Comparison of ENCODE assay signal across 8 mouse cellular contexts in genomic region chr7:24529580-24529979, GRCm38 (mm10). TPM values are rescaled to one million over a fixed set of nuclear protein-coding genes. Genes with fewer than 3 reads are reported as not detected.
DNase-seq lines count a peak whose midpoint lies in the region; ATAC-seq and TF ChIP-seq lines count a peak whose summit lies in the region.

No protein-coding gene starts in this region.

- peak overlapping the region; percentile 71 for H3K4me3 ChIP-seq in cerebellum, adult 2 months (replicated peaks; ENCODE audit: insufficient read depth, low read depth, low read length)
- peak overlapping the region; percentile 67 for H3K4me3 ChIP-seq in intestine, postnatal 0 days (ENCODE audit: low read depth, low read length)
- peak overlapping the region; percentile 70 for H3K4me3 ChIP-seq in small intestine, adult 2 months (ENCODE audit: low read depth, low read length)

- peaks cover 26% of the 10 kb centered on the region for H3K4me1 ChIP-seq in cerebellum, adult 2 months (ENCODE audit: control insufficient read depth, insufficient read depth, low read length)
- H3K4me1 ChIP-seq in intestine, postnatal 0 days (replicated peaks; ENCODE audit: control insufficient read depth, insufficient read depth, low read length), result peaks cover 5% of the 10 kb centered on the region; the same call in 1 of the 2 replicates
- H3K4me1 ChIP-seq in small intestine, adult 2 months (ENCODE audit: control insufficient read depth, insufficient read depth, insufficient read length, low read length), result peaks cover 5% of the 10 kb centered on the region

- DNase-seq in cerebellum, adult 2 months, result no peak
- no peak for DNase-seq in cerebellum, postnatal 25 days
- DNase-seq in right cerebral cortex, postnatal 10 days (ENCODE audit: low spot score in 2 of 2), result peak; percentile 45 to 53
- no peak for DNase-seq in right cerebral cortex, postnatal 25 days
- no peak for DNase-seq in urinary bladder, postnatal 36 days (ENCODE audit: low spot score in 2 of 2)
- DNase-seq in spleen, postnatal 14 days (ENCODE audit: low spot score in 2 of 2), result no peak

- no peak for ATAC-seq in intestine, postnatal 0 days

- peak overlapping the region; percentile 94 for H3K4me2 ChIP-seq in intestine, postnatal 0 days (replicated peaks; ENCODE audit: low read depth)

- H3K9ac ChIP-seq in intestine, postnatal 0 days (ENCODE audit: low read depth, low read length), result peak overlapping the region; percentile 80

- H3K27ac ChIP-seq in cerebellum, adult 2 months (ENCODE audit: insufficient read depth, low read length), result peak overlapping the region; percentile 81
- H3K27ac ChIP-seq in intestine, postnatal 0 days (ENCODE audit: low read depth, low read length), result peak overlapping the region; percentile 86; the same call in 1 of the 2 replicates
- no peak overlapping the region for H3K27ac ChIP-seq in small intestine, adult 2 months (ENCODE audit: insufficient read depth, low read depth, low read length)

- no peak for TF ChIP-seq CTCF in cerebellum, adult 2 months (IDR thresholded peaks at IDR 0.05; ENCODE audit: borderline replicate concordance, insufficient read depth, low read depth, low read length)
- TF ChIP-seq CTCF in intestine, postnatal 0 days (IDR thresholded peaks at IDR 0.05; ENCODE audit: low read depth), result no peak
- TF ChIP-seq CTCF in small intestine, adult 2 months (IDR thresholded peaks at IDR 0.05; ENCODE audit: extremely low read depth, insufficient read length, insufficient replicate concordance, low read depth, low read length), result no peak

- WGBS in cerebellum, adult 2 months, result 49% methylated on average over 11 of the region's 11 CpGs
- WGBS in intestine, postnatal 0 days, result 40% methylated on average over 11 of the region's 11 CpGs
- WGBS in small intestine, adult 2 months, result 21% methylated on average over 11 of the region's 11 CpGs

- no peak for TF ChIP-seq POLR2A in cerebellum, adult 2 months (IDR thresholded peaks at IDR 0.05; ENCODE audit: borderline replicate concordance, insufficient read depth, low read length)
- no peak for TF ChIP-seq POLR2A in small intestine, adult 2 months (IDR thresholded peaks at IDR 0.05; ENCODE audit: low read depth, low read length)

- H3K9me3 ChIP-seq in intestine, postnatal 0 days (ENCODE audit: control insufficient read depth), result no peaks in the 10 kb centered on the region

- no peaks in the 10 kb centered on the region for H3K27me3 ChIP-seq in cerebellum, adult 2 months (ENCODE audit: control insufficient read depth, insufficient read depth, low read length)
- no peaks in the 10 kb centered on the region for H3K27me3 ChIP-seq in intestine, postnatal 0 days (replicated peaks; ENCODE audit: control insufficient read depth, insufficient read depth, low read length)
- no peaks in the 10 kb centered on the region for H3K27me3 ChIP-seq in small intestine, adult 2 months (ENCODE audit: control insufficient read depth, insufficient read depth, low read length)

- peaks cover 17% of the 10 kb centered on the region for H3K36me3 ChIP-seq in intestine, postnatal 0 days (ENCODE audit: control insufficient read depth, insufficient read depth)
- H3K36me3 ChIP-seq in small intestine, adult 2 months (ENCODE audit: control insufficient read depth, insufficient read depth, low read length), result peaks cover 19% of the 10 kb centered on the region

RNA-seq across cellular contexts. Expression of gene Irgq, which starts 0.9 kb away (rescaled TPM):
- polyA plus RNA-seq in cerebellum, adult 2 months (2012; rRNA removed), result 37.0 and 38.3 TPM in 2 replicates
- polyA plus RNA-seq in intestine, postnatal 0 days (2015; fragmentation: Nextera tagmentation; extraction: Ambion mirVana), result 3.4 TPM in 2 replicates
- 8.5 and 12.3 TPM in 2 replicates for polyA plus RNA-seq in small intestine, adult 2 months (2012; rRNA removed)

RNA-seq across cellular contexts. Expression of gene Pinlyp, which starts 16.3 kb away (rescaled TPM):
- not detected in 2 replicates for polyA plus RNA-seq in cerebellum, adult 2 months (2012; rRNA removed)
- not detected in 2 replicates for polyA plus RNA-seq in intestine, postnatal 0 days (2015; fragmentation: Nextera tagmentation; extraction: Ambion mirVana)
- polyA plus RNA-seq in small intestine, adult 2 months (2012; rRNA removed), result 0.13 TPM in 1 of 2 replicates, not detected in the other

RNA-seq across cellular contexts. Expression of gene Xrcc1, which starts 16.5 kb away (rescaled TPM):
- 46.2 and 51.3 TPM in 2 replicates for polyA plus RNA-seq in cerebellum, adult 2 months (2012; rRNA removed)
- 24.5 and 26.6 TPM in 2 replicates for polyA plus RNA-seq in intestine, postnatal 0 days (2015; fragmentation: Nextera tagmentation; extraction: Ambion mirVana)
- 12.3 and 24.7 TPM in 2 replicates for polyA plus RNA-seq in small intestine, adult 2 months (2012; rRNA removed)

RNA-seq across cellular contexts. Expression of gene AC161166.1, which starts 17.3 kb away (rescaled TPM):
- not detected in 2 replicates for polyA plus RNA-seq in cerebellum, adult 2 months (2012; rRNA removed)
- polyA plus RNA-seq in intestine, postnatal 0 days (2015; fragmentation: Nextera tagmentation; extraction: Ambion mirVana), result 0.05 TPM in 1 of 2 replicates, not detected in the other
- polyA plus RNA-seq in small intestine, adult 2 months (2012; rRNA removed), result not detected in 2 replicates

RNA-seq across cellular contexts. Expression of gene Zfp428, which starts 22.8 kb away (rescaled TPM):
- 68.5 and 68.6 TPM in 2 replicates for polyA plus RNA-seq in cerebellum, adult 2 months (2012; rRNA removed)
- polyA plus RNA-seq in intestine, postnatal 0 days (2015; fragmentation: Nextera tagmentation; extraction: Ambion mirVana), result 11.2 and 12.8 TPM in 2 replicates
- polyA plus RNA-seq in small intestine, adult 2 months (2012; rRNA removed), result 6.4 and 15.7 TPM in 2 replicates

Comparison
In these comparisons a context has a peak if more than half of its experiments do, and no peak if none do; other contexts are left out.
1. DNase-seq: peak in right cerebral cortex, postnatal 10 days (2 of 2); none in cerebellum, adult 2 months (0 of 2), cerebellum, postnatal 25 days (0 of 2), right cerebral cortex, postnatal 25 days (single experiment), urinary bladder, postnatal 36 days (0 of 2) and spleen, postnatal 14 days (0 of 2).
2. Peak in every context shown above with its lines, with median percentiles within 50 percentile points of each other: H3K4me3 ChIP-seq.